Mouse (Mus musculus): ENCODE measurements around the gene Myl4. TPM values are rescaled to one million over a fixed set of nuclear protein-coding genes. Genes with fewer than 3 reads are reported as not detected.

Gene Myl4
- polyA plus RNA-seq, 1 experiment from 2014 or later, result 1.2 TPM

DNA sequence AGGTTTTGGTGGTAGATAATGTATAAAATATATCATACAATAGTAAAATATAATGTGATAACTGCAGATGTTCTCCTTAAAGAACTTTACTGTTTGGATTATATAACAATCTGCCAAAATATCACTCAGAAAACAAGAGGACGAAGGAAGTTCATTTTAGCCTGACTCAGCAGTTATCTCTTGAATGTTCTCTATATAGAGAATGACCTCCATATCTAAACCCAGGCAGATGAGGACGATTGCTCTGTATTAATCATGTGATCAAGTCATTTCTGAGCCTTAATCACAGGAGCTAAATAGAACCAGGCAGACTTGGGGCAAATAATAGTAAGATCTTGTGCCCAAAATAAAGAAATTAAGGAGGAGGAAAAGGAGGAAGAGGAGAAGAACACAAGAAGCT, 6.0 kb upstream of the Myl4 start:
- Histone ChIP-seq H3K4me3 (ENCODE audit: low read length) (no peak overlapping the region), H3K4me1 (ENCODE audit: control insufficient read depth, insufficient read depth, low read length) (peaks cover 6% of the 10 kb centered on the region; the same call in 1 of the 2 replicates), H3K27me3 (ENCODE audit: control insufficient read depth, insufficient read depth, low read length) (no peaks in the 10 kb centered on the region), H3K36me3 (ENCODE audit: control insufficient read depth, insufficient read depth, low read length) (peaks cover 7% of the 10 kb centered on the region; the same call in 1 of the 2 replicates), H3K9me3 (ENCODE audit: control insufficient read depth, low read length) (no peaks in the 10 kb centered on the region), H3K4me2 (replicated peaks; ENCODE audit: low read depth, low read length) (no peak overlapping the region), H3K9ac (ENCODE audit: low read depth, low read length) (no peak overlapping the region), H3K27ac (ENCODE audit: low read depth, low read length) (no peak overlapping the region)
- ATAC-seq (ENCODE audit: low FRiP score, low TSS enrichment), result no peak
- 85% methylated on average over 2 of the region's 2 CpGs for WGBS

DNA sequence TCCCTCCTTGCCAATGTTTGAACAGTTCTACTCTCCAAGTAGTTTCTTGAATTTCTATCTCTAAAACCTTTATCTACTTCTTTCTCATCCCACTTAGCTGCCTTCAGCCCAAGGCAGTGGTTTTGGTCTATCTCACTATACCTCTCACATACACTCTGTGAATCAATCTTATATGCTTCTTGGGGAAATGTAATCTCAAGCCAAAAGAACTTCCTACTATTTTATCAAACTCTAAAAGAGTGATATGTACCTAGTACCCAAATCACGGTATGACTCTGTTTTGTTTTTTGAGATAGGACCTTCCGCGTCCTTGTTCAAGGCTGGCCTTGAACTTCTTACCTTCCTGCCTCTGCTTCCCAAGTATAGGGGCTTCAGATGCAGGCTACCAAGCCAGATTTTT, 3.0 kb upstream of the Myl4 start:
- Histone ChIP-seq H3K27me3 (ENCODE audit: control insufficient read depth, insufficient read depth, low read length) (no peaks in the 10 kb centered on the region), H3K27ac (ENCODE audit: low read depth, low read length) (no peak overlapping the region), H3K4me1 (ENCODE audit: control insufficient read depth, insufficient read depth, low read length) (peaks cover 6% of the 10 kb centered on the region; the same call in 1 of the 2 replicates), H3K9me3 (ENCODE audit: control insufficient read depth, low read length) (no peaks in the 10 kb centered on the region), H3K4me3 (ENCODE audit: low read length) (no peak overlapping the region), H3K36me3 (ENCODE audit: control insufficient read depth, insufficient read depth, low read length) (peaks cover 3% of the 10 kb centered on the region; the same call in 1 of the 2 replicates), H3K4me2 (replicated peaks; ENCODE audit: low read depth, low read length) (no peak overlapping the region), H3K9ac (ENCODE audit: low read depth, low read length) (no peak overlapping the region)
- ATAC-seq (ENCODE audit: low FRiP score, low TSS enrichment), result no peak
- 98% methylated on average over 3 of the region's 3 CpGs for WGBS

DNA sequence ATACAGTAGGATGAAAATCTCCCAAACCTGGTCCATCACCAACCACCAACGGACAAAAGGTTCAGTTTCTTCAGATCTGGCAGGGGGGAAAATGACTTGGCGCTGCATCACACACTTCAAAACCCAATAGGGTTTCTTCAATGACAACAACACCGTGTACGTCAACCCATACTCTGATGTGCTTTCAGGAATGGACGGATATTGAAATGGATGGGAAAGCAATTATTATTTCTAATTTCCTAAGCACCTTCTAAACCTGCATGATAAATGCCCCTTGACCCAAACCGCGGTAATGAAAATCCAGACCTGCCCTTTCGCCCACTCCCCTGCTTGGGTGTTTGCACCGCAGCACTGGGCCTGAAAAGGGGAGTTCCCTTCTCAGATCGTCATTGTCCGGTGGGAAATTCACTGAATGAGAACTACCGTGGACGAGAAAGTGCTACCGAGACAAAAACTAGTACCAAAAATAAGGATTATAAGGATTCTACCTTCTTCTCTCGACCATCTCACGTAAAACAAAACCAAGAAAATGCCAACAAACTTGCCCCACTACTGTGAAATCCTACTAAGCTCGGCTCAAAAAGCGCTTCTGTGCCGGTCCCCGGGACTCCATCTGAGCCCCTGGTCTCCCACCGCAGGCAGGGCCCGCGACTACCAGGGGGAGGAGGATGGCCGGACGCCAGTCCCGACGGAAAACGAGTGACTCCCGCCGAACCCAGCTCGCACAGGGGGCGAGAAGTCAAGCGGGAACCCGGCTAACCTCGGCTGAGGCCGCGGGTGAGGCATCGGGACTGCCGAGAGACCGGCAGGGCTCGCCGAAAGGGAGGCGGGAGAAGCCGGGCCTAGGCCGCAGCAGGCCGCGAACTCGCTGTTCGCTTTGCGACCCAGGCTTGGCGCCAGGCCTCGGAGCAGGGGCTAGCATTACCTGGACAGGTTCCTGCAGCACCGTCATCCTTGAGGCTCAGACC, 741 bp upstream of the Myl4 start:
- peaks cover 6% of the 10 kb centered on the region; the same call in 1 of the 2 replicates for H3K4me1 ChIP-seq (ENCODE audit: control insufficient read depth, insufficient read depth, low read length)
- peak overlapping the region; percentile 94 for H3K9ac ChIP-seq (ENCODE audit: low read depth, low read length)
- peak; percentile 73 for ATAC-seq (ENCODE audit: low FRiP score, low TSS enrichment)
- peaks cover 3% of the 10 kb centered on the region; the same call in 1 of the 2 replicates for H3K36me3 ChIP-seq (ENCODE audit: control insufficient read depth, insufficient read depth, low read length)
- peak overlapping the region; percentile 53 for H3K4me2 ChIP-seq (replicated peaks; ENCODE audit: low read depth, low read length)
- peak overlapping the region; percentile 80 for H3K27ac ChIP-seq (ENCODE audit: low read depth, low read length)
- WGBS, result under 1% methylated on average over 53 of the region's 53 CpGs
- H3K9me3 ChIP-seq (ENCODE audit: control insufficient read depth, low read length), result no peaks in the 10 kb centered on the region
- H3K27me3 ChIP-seq (ENCODE audit: control insufficient read depth, insufficient read depth, low read length), result no peaks in the 10 kb centered on the region
- peak overlapping the region; percentile 67 for H3K4me3 ChIP-seq (ENCODE audit: low read length)

DNA sequence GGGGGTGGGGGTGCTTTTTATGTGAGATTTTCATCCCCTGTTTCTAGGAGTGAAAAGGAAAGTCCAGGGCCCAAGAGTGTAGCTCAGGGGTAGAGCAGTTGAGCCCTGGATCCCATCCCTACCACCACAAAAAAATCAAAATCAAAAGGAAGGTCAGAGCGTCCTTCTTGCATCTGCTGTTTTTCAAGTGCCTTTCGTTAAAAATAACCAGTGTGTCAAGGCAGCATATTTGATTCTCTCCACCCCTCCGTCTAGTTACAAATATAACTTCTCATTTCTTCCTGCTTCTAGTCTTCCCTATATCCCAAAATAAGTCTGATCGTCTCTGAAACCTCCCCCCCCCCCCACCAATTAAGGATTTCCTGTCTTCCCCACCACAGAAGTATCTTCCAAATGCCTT, 7.6 kb downstream of the Myl4 start:
- H3K36me3 ChIP-seq (ENCODE audit: control insufficient read depth, insufficient read depth, low read length), result no peaks in the 10 kb centered on the region
- WGBS, result 66% methylated on average over 4 of the region's 4 CpGs
- H3K4me1 ChIP-seq (ENCODE audit: control insufficient read depth, insufficient read depth, low read length), result no peaks in the 10 kb centered on the region
- H3K27ac ChIP-seq (ENCODE audit: low read depth, low read length), result no peak overlapping the region
- no peak overlapping the region for H3K4me3 ChIP-seq (ENCODE audit: low read length)
- no peak overlapping the region for H3K9ac ChIP-seq (ENCODE audit: low read depth, low read length)
- H3K9me3 ChIP-seq (ENCODE audit: control insufficient read depth, low read length), result no peaks in the 10 kb centered on the region
- H3K4me2 ChIP-seq (replicated peaks; ENCODE audit: low read depth, low read length), result no peak overlapping the region
- ATAC-seq (ENCODE audit: low FRiP score, low TSS enrichment), result no peak
- no peaks in the 10 kb centered on the region for H3K27me3 ChIP-seq (ENCODE audit: control insufficient read depth, insufficient read depth, low read length)

DNA sequence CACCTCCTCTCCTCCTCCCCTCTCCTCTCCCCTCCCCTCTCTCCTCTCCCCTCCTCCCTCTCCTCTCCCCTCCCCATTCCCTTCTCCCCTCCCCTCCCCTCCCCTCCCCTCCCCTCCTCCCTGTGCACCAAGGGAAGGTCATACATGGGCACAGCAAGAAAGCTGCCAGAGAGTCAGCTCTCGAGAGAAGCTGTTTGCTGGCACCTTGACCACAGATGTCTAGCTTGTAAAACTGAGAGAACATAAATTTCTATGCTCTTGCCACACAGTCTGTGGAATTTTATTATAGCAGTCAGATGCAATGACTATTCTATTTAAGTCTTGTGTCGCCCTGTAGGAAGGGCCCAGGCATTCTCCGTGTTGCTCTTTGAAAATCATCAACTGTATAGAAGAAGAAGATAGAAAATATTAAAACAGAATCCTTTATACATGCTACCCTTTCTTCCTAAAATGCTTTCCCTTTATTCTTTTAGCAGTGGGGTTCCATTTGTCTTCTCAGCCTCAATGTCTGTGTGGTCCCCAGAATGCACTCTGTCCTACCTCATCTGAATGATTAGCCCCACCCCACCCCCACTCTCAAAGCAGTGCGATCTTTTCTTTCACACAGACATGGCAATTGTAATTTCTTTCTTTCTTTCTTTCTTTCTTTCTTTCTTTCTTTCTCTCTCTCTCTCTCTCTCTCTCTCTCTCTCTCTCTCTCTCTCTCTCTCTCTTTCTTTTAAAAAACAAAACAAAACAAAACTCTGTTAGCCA, 8.4 kb downstream of the Myl4 start:
- Histone ChIP-seq H3K4me3 (ENCODE audit: low read length) (no peak overlapping the region), H3K4me1 (ENCODE audit: control insufficient read depth, insufficient read depth, low read length) (no peaks in the 10 kb centered on the region), H3K9me3 (ENCODE audit: control insufficient read depth, low read length) (no peaks in the 10 kb centered on the region), H3K27ac (ENCODE audit: low read depth, low read length) (no peak overlapping the region), H3K9ac (ENCODE audit: low read depth, low read length) (no peak overlapping the region), H3K36me3 (ENCODE audit: control insufficient read depth, insufficient read depth, low read length) (no peaks in the 10 kb centered on the region), H3K4me2 (replicated peaks; ENCODE audit: low read depth, low read length) (no peak overlapping the region), H3K27me3 (ENCODE audit: control insufficient read depth, insufficient read depth, low read length) (no peaks in the 10 kb centered on the region)
- ATAC-seq (ENCODE audit: low FRiP score, low TSS enrichment), result no peak
- WGBS, result 60% methylated on average over 4 of the region's 4 CpGs

DNA sequence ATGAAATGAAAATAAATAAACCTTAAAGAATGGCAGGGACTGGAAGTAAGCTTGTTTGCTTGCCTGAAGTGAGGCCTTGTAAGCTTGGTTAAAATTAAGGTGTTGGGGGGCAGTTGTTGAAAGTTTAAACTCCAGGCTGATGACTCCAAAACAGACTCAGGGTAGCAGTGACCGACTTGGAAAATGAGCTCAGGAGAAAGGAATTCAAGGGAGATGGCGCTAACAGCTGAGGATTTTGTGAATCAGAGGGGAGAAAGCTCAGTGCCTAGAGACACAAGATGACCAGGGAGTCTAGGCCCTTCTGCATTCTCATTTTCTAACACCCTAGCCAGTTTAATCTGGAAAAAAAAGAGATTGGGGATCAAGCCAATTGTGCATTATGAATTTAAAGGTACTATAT, 10.5 kb downstream of the Myl4 start:
- no peaks in the 10 kb centered on the region for H3K27me3 ChIP-seq (ENCODE audit: control insufficient read depth, insufficient read depth, low read length)
- no peak overlapping the region for H3K27ac ChIP-seq (ENCODE audit: low read depth, low read length)
- 57% methylated on average over 2 of the region's 2 CpGs for WGBS
- H3K9me3 ChIP-seq (ENCODE audit: control insufficient read depth, low read length), result no peaks in the 10 kb centered on the region
- ATAC-seq (ENCODE audit: low FRiP score, low TSS enrichment), result no peak
- no peaks in the 10 kb centered on the region for H3K36me3 ChIP-seq (ENCODE audit: control insufficient read depth, insufficient read depth, low read length)
- H3K4me1 ChIP-seq (ENCODE audit: control insufficient read depth, insufficient read depth, low read length), result no peaks in the 10 kb centered on the region
- no peak overlapping the region for H3K9ac ChIP-seq (ENCODE audit: low read depth, low read length)
- H3K4me3 ChIP-seq (ENCODE audit: low read length), result no peak overlapping the region
- H3K4me2 ChIP-seq (replicated peaks; ENCODE audit: low read depth, low read length), result no peak overlapping the region

DNA sequence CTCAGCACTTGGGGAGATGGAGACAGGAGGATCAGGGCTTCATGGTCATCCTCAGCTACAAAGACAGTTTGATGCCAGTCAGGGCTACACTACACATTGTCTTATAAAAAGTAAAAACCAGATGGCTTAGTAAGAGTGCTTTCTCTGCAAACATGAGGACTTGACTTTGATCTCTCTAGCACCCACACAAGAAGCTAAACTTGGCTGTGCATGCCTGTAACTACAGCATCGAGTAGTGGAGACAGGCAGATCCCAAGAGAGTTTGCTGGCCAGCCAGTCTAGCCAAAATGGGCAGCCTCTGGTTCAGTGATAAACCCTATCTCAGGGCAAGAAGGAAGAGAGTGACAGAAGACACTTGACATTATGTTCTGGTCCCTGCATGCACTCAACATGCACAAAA, 13.0 kb downstream of the Myl4 start:
- no peak for ATAC-seq (ENCODE audit: low FRiP score, low TSS enrichment)
- Histone ChIP-seq H3K4me2 (replicated peaks; ENCODE audit: low read depth, low read length) (no peak overlapping the region), H3K4me1 (ENCODE audit: control insufficient read depth, insufficient read depth, low read length) (no peaks in the 10 kb centered on the region), H3K9me3 (ENCODE audit: control insufficient read depth, low read length) (no peaks in the 10 kb centered on the region), H3K27me3 (ENCODE audit: control insufficient read depth, insufficient read depth, low read length) (no peaks in the 10 kb centered on the region), H3K36me3 (ENCODE audit: control insufficient read depth, insufficient read depth, low read length) (no peaks in the 10 kb centered on the region), H3K4me3 (ENCODE audit: low read length) (no peak overlapping the region), H3K9ac (ENCODE audit: low read depth, low read length) (no peak overlapping the region), H3K27ac (ENCODE audit: low read depth, low read length) (no peak overlapping the region)
- 69% methylated on average over 1 of the region's 1 CpGs for WGBS

DNA sequence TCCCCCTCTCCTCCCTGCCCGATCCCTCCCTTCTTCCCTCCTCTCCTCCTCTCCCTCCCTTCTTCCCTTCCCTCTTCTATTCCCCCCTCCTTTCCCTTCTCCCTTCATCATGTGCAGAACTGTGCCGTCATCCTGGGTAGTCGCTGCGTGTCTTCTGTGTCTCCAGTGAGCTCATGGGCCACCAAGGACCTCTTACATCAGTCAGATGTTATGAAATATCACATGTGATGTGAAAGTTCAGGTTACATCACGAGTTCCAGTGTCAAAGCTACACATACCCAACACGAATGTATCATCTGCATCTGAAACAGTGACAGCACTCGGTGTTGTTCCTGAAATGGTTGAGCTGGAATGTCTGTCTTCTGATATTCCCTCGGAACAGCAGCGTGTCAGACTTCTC, 14.7 kb downstream of the Myl4 start:
- Histone ChIP-seq H3K27me3 (ENCODE audit: control insufficient read depth, insufficient read depth, low read length) (no peaks in the 10 kb centered on the region), H3K36me3 (ENCODE audit: control insufficient read depth, insufficient read depth, low read length) (no peaks in the 10 kb centered on the region), H3K4me1 (ENCODE audit: control insufficient read depth, insufficient read depth, low read length) (no peaks in the 10 kb centered on the region), H3K9ac (ENCODE audit: low read depth, low read length) (no peak overlapping the region), H3K4me2 (replicated peaks; ENCODE audit: low read depth, low read length) (no peak overlapping the region), H3K27ac (ENCODE audit: low read depth, low read length) (no peak overlapping the region), H3K4me3 (ENCODE audit: low read length) (no peak overlapping the region), H3K9me3 (ENCODE audit: control insufficient read depth, low read length) (no peaks in the 10 kb centered on the region)
- WGBS, result 78% methylated on average over 9 of the region's 9 CpGs
- ATAC-seq (ENCODE audit: low FRiP score, low TSS enrichment), result no peak

DNA sequence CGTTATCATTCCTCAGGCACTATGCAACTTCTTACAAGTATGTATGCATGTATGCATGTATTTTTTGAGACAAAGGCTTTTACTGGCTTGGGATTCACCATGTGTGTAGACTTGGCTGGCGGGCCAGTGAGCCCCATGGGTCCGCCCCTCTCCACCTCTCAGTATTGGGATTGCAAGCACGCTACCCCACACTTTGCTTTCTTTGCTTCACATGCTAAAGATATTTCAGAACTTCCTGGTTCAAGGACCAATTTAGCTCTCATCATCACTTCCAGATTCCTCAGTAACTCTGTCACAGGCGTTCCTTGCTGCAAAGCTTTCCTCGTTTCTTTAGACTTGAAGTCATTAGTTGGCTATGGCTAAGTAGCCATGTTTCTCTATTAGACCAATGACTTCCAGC, 15.6 kb downstream of the Myl4 start:
- no peaks in the 10 kb centered on the region for H3K9me3 ChIP-seq (ENCODE audit: control insufficient read depth, low read length)
- no peak for ATAC-seq (ENCODE audit: low FRiP score, low TSS enrichment)
- WGBS, result 82% methylated on average over 6 of the region's 6 CpGs

More for the DNA sequence above, 15.6 kb downstream of the Myl4 start:
- H3K27ac ChIP-seq (ENCODE audit: low read depth, low read length), result no peak overlapping the region
- H3K27me3 ChIP-seq (ENCODE audit: control insufficient read depth, insufficient read depth, low read length), result no peaks in the 10 kb centered on the region
- no peaks in the 10 kb centered on the region for H3K4me1 ChIP-seq (ENCODE audit: control insufficient read depth, insufficient read depth, low read length)
- no peak overlapping the region for H3K4me2 ChIP-seq (replicated peaks; ENCODE audit: low read depth, low read length)
- H3K36me3 ChIP-seq (ENCODE audit: control insufficient read depth, insufficient read depth, low read length), result no peaks in the 10 kb centered on the region
- no peak overlapping the region for H3K9ac ChIP-seq (ENCODE audit: low read depth, low read length)
- H3K4me3 ChIP-seq (ENCODE audit: low read length), result no peak overlapping the region
